Mouse (Mus musculus): ENCODE measurements around the gene C2cd4a.

C2cd4a gene

GRCm38 (mm10) chr9:67834535-67834934, 2.4 kb upstream of the C2cd4a start:
- no peak for DNase-seq (ENCODE audit: low spot score in 2 of 2)

- DNase-seq (ENCODE audit: low spot score in 2 of 2): no peak
These were observed 628 bp downstream of the C2cd4a start for GRCm38 (mm10) chr9:67831359-67832045.

GRCm38 (mm10) chr9:67830411-67831358, 1.4 kb downstream of the C2cd4a start:
- peak in 1 of 2 experiments; percentile 34 for DNase-seq (ENCODE audit: low spot score in 2 of 2)

GRCm38 (mm10) chr9:67828182-67828581, 3.9 kb downstream of the C2cd4a start:
- peak in 1 of 2 experiments; percentile 63 for DNase-seq (ENCODE audit: low spot score in 2 of 2)

- no peak for DNase-seq (ENCODE audit: low spot score in 2 of 2)
These were observed 6.6 kb downstream of the C2cd4a start for GRCm38 (mm10) chr9:67825527-67825926.

GRCm38 (mm10) chr9:67823131-67823530, 9.0 kb downstream of the C2cd4a start:
- DNase-seq (ENCODE audit: low spot score in 2 of 2): no peak

GRCm38 (mm10) chr9:67818668-67818950, 13.5 kb downstream of the C2cd4a start:
- DNase-seq (ENCODE audit: low spot score in 2 of 2): no peak

GRCm38 (mm10) chr9:67817898-67818667, 14.0 kb downstream of the C2cd4a start:
- no peak for DNase-seq (ENCODE audit: low spot score in 2 of 2)

- DNase-seq (ENCODE audit: low spot score in 2 of 2): no peak
These were observed 15.8 kb downstream of the C2cd4a start for GRCm38 (mm10) chr9:67816172-67816928.

- no peak for DNase-seq (ENCODE audit: low spot score in 2 of 2)
These were observed 18.3 kb downstream of the C2cd4a start for GRCm38 (mm10) chr9:67813665-67814337.

GRCm38 (mm10) chr9:67813171-67813570, 19.0 kb downstream of the C2cd4a start:
- no peak for DNase-seq (ENCODE audit: low spot score in 2 of 2)

GRCm38 (mm10) chr9:67811116-67811515, 21.0 kb downstream of the C2cd4a start:
- DNase-seq (ENCODE audit: low spot score in 2 of 2): no peak

GRCm38 (mm10) chr9:67810527-67810926, 21.6 kb downstream of the C2cd4a start:
- DNase-seq (ENCODE audit: low spot score in 2 of 2): no peak

- DNase-seq (ENCODE audit: low spot score in 2 of 2): no peak
These were observed 25.1 kb downstream of the C2cd4a start for GRCm38 (mm10) chr9:67807000-67807399.

- no peak for DNase-seq (ENCODE audit: low spot score in 2 of 2)
These were observed 29.9 kb downstream of the C2cd4a start for GRCm38 (mm10) chr9:67802241-67802640.

GRCm38 (mm10) chr9:67799078-67799819, 32.9 kb downstream of the C2cd4a start:
- no peak for DNase-seq (ENCODE audit: low spot score in 2 of 2)

GRCm38 (mm10) chr9:67795205-67795675, 36.9 kb downstream of the C2cd4a start:
- peak; percentile 22 to 27 for DNase-seq (ENCODE audit: low spot score in 2 of 2)

GRCm38 (mm10) chr9:67794668-67795067, 37.5 kb downstream of the C2cd4a start:
- DNase-seq (ENCODE audit: low spot score in 2 of 2): no peak

- no peak for DNase-seq (ENCODE audit: low spot score in 2 of 2)
These were observed 37.9 kb downstream of the C2cd4a start for GRCm38 (mm10) chr9:67794216-67794615.

GRCm38 (mm10) chr9:67793501-67793900, 38.6 kb downstream of the C2cd4a start:
- DNase-seq (ENCODE audit: low spot score in 2 of 2): no peak
